Mouse (Mus musculus): ENCODE measurements around the gene Ptrh1. TPM values are rescaled to one million over a fixed set of nuclear protein-coding genes. Genes with fewer than 3 reads are reported as not detected.

Ptrh1 gene
- polyA plus RNA-seq (2016; fragmentation: Nextera tagmentation; extraction: Ambion mirVana): 5.1 and 5.6 TPM in 2 replicates

- peak within 1 kb of the TSS; percentile 74 for H3K4me3 ChIP-seq
- H3K4me1 ChIP-seq: peaks cover 39% of the 10 kb centered on the region
- no peaks in the 10 kb centered on the region for H3K9me3 ChIP-seq
- peak within 1 kb of the TSS; percentile 87 for H3K27ac ChIP-seq
- under 1% methylated on average over 46 of the region's 46 CpGs for WGBS
- peak; percentile 99 for DNase-seq (ENCODE audit: low spot score)
- no peaks in the 10 kb centered on the region for H3K36me3 ChIP-seq
- H3K27me3 ChIP-seq (ENCODE audit: insufficient read depth, poor library complexity, severe bottlenecking): peaks cover 24% of the 10 kb centered on the region
Measured at GRCm38 (mm10) chr2:32775359-32776074, at the start of gene Ptrh1, which contains the start of gene Ttc16. TSS of gene Ptrh1 (plus strand) at chr2:32775786. TSS of gene Ttc16 (minus strand) at chr2:32775633.

DNA sequence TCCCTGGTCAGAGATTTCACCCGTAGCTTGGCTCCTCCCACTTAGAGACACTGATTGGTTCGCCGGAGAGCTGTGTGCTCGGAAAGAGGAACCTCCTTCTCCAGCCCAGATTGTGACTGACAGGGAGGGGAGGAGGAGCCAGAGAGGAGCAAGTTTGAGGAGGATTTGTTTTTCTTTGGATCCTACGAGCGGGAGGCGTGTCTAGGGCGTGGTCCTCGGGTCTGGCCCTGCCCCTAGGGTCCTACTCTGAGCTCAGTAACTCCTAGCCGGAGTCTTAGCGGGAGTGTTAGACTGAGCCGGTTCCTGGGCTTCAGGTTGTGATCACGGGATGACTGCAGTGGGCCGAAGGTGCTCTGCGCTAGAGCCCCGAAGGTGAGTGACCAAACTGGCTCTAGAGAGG lies 48.2 kb upstream of the Ptrh1 start:
- peak; percentile 98 for DNase-seq (ENCODE audit: low spot score)
- H3K4me1 ChIP-seq: peaks cover 37% of the 10 kb centered on the region
- H3K27me3 ChIP-seq (ENCODE audit: insufficient read depth, poor library complexity, severe bottlenecking): 0 out of 2 replicates have a peak, but pooled peaks cover 5% of the 10 kb centered on the region
- H3K4me3 ChIP-seq: peak overlapping the region; percentile 59
- no peaks in the 10 kb centered on the region for H3K36me3 ChIP-seq
- peak overlapping the region; percentile 73 for H3K27ac ChIP-seq
- WGBS: 0% methylated on average over 16 of the region's 16 CpGs
- no peaks in the 10 kb centered on the region for H3K9me3 ChIP-seq

DNA sequence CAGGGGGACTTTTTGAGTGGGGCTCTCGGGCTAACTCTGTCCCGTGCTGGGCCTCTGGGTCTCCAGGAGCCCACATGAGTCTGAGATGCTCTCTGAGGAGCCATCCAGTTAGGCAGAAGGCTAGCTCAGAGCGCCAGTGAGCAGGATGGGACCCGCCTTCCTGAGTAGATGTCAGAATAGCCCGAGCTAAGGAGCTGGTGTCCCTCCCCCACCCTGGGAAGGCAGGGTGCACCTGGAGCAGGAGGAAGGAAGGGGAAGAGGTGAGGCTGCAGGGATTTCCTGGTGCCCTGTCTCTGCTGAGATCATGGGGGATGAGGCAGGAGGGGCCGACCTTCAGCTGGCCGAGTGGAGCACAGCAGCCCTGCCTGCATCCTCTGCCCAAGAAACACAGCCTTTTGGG lies 47.1 kb upstream of the Ptrh1 start:
- WGBS: 30% methylated on average over 7 of the region's 7 CpGs
- no peak for DNase-seq (ENCODE audit: low spot score)
- Histone ChIP-seq H3K9me3 (no peaks in the 10 kb centered on the region), H3K4me1 (peaks cover 41% of the 10 kb centered on the region), H3K4me3 (peak overlapping the region; percentile 59), H3K27me3 (ENCODE audit: insufficient read depth, poor library complexity, severe bottlenecking) (0 out of 2 replicates have a peak, but pooled peaks cover 5% of the 10 kb centered on the region), H3K36me3 (no peaks in the 10 kb centered on the region), H3K27ac (peak overlapping the region; percentile 73)

GRCm38 (mm10) chr2:32729547-32729946 lies 46.0 kb upstream of the Ptrh1 start:
- Histone ChIP-seq H3K36me3 (no peaks in the 10 kb centered on the region), H3K4me1 (peaks cover 49% of the 10 kb centered on the region), H3K27me3 (ENCODE audit: insufficient read depth, poor library complexity, severe bottlenecking) (0 out of 2 replicates have a peak, but pooled peaks cover 5% of the 10 kb centered on the region), H3K27ac (peak overlapping the region; percentile 78), H3K9me3 (no peaks in the 10 kb centered on the region), H3K4me3 (peak overlapping the region; percentile 59)
- WGBS: 67% methylated on average over 4 of the region's 4 CpGs
- DNase-seq (ENCODE audit: low spot score): no peak

DNA sequence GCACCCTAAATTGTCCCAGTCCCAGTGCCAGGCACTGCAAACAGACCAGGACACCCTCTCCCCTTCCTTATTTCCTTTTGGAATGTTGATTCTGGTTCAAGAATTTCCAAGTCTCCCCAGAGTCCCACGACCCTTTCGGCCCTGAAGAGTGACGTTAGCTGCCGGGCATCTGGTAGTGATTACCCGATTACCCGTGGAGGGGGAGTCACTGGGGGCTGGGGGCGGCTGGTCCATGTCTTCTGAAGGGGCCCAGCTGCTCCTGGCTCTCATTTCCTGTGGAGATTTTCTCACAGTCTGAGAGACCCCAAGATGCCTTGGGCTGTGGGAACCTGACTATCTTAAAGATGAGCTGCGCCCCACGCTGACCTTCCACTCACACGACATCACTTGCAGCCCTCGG lies 44.7 kb upstream of the Ptrh1 start:
- H3K36me3 ChIP-seq: no peaks in the 10 kb centered on the region
- 0 out of 2 replicates have a peak, but pooled peaks cover 5% of the 10 kb centered on the region for H3K27me3 ChIP-seq (ENCODE audit: insufficient read depth, poor library complexity, severe bottlenecking)
- no peak for DNase-seq (ENCODE audit: low spot score)
- no peaks in the 10 kb centered on the region for H3K9me3 ChIP-seq
- peak overlapping the region; percentile 59 for H3K4me3 ChIP-seq
- peaks cover 61% of the 10 kb centered on the region for H3K4me1 ChIP-seq
- H3K27ac ChIP-seq: peak overlapping the region; percentile 78
- 23% methylated on average over 11 of the region's 11 CpGs for WGBS

- H3K4me3 ChIP-seq: no peak overlapping the region
- 53% methylated on average over 4 of the region's 4 CpGs for WGBS
- H3K27me3 ChIP-seq (ENCODE audit: insufficient read depth, poor library complexity, severe bottlenecking): peaks cover 7% of the 10 kb centered on the region; the same call in 1 of the 2 replicates
- H3K9me3 ChIP-seq: no peaks in the 10 kb centered on the region
- no peak for DNase-seq (ENCODE audit: low spot score)
- peaks cover 69% of the 10 kb centered on the region for H3K4me1 ChIP-seq
- peak overlapping the region; percentile 72 for H3K27ac ChIP-seq
- H3K36me3 ChIP-seq: no peaks in the 10 kb centered on the region
Measured at GRCm38 (mm10) chr2:32731911-32732310, 43.7 kb upstream of the Ptrh1 start.

- Histone ChIP-seq H3K4me1 (peaks cover 74% of the 10 kb centered on the region), H3K9me3 (no peaks in the 10 kb centered on the region), H3K36me3 (peaks cover 7% of the 10 kb centered on the region; the same call in 1 of the 2 replicates), H3K27me3 (ENCODE audit: insufficient read depth, poor library complexity, severe bottlenecking) (peaks cover 7% of the 10 kb centered on the region; the same call in 1 of the 2 replicates), H3K4me3 (no peak overlapping the region), H3K27ac (peak overlapping the region; percentile 72; the same call in 1 of the 2 replicates)
- 71% methylated on average over 6 of the region's 6 CpGs for WGBS
- DNase-seq (ENCODE audit: low spot score): no peak
Measured at GRCm38 (mm10) chr2:32732695-32733094, 42.9 kb upstream of the Ptrh1 start.

DNA sequence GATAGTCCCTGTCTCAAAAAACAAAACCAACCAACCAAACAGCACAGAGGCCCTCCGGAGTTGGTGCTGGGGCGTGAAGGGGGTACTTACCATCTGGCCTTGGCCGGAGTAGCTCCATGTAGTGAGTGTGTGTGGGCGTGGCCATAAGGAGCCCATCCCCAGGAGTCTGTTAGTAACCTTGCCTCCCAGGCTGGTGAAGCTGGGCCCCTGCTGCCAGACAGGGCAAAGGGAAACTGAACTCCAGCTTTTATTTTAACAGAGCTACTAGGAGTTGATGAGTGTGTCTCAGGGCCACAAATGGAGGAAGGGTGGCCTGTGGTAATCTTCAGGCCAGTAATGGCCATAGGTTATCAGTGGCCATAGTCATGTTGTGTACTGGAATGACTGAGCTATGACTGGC lies 41.1 kb upstream of the Ptrh1 start:
- Histone ChIP-seq H3K36me3 (peaks cover 7% of the 10 kb centered on the region; the same call in 1 of the 2 replicates), H3K27me3 (ENCODE audit: insufficient read depth, poor library complexity, severe bottlenecking) (peaks cover 11% of the 10 kb centered on the region; the same call in 1 of the 2 replicates), H3K4me1 (peaks cover 68% of the 10 kb centered on the region), H3K27ac (peak overlapping the region; percentile 43), H3K9me3 (no peaks in the 10 kb centered on the region), H3K4me3 (no peak overlapping the region)
- 32% methylated on average over 4 of the region's 4 CpGs for WGBS
- no peak for DNase-seq (ENCODE audit: low spot score)

DNA sequence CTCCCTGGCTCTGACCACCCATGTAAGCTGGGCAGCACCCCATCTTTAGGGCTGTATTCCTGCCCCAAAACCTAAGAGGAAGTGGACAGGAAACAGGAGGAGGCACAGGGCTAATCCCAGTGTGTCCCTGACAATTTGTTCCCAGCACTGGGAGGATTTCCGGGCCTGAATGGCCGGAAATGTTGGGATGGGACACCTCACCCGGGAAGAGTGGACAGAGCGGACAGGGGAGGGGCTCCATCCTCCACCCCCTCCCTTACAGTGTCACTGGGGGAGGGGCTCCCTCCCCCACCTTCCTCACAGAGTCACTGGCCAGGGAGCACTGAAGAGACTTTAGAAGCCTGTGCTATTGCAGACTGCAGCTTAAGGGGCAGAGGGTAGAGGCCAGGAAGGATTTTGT lies 40.7 kb upstream of the Ptrh1 start:
- Histone ChIP-seq H3K4me3 (no peak overlapping the region), H3K36me3 (peaks cover 7% of the 10 kb centered on the region; the same call in 1 of the 2 replicates), H3K27me3 (ENCODE audit: insufficient read depth, poor library complexity, severe bottlenecking) (peaks cover 15% of the 10 kb centered on the region), H3K27ac (peak overlapping the region; percentile 43), H3K9me3 (no peaks in the 10 kb centered on the region), H3K4me1 (peaks cover 63% of the 10 kb centered on the region)
- no peak for DNase-seq (ENCODE audit: low spot score)
- 41% methylated on average over 4 of the region's 4 CpGs for WGBS

DNA sequence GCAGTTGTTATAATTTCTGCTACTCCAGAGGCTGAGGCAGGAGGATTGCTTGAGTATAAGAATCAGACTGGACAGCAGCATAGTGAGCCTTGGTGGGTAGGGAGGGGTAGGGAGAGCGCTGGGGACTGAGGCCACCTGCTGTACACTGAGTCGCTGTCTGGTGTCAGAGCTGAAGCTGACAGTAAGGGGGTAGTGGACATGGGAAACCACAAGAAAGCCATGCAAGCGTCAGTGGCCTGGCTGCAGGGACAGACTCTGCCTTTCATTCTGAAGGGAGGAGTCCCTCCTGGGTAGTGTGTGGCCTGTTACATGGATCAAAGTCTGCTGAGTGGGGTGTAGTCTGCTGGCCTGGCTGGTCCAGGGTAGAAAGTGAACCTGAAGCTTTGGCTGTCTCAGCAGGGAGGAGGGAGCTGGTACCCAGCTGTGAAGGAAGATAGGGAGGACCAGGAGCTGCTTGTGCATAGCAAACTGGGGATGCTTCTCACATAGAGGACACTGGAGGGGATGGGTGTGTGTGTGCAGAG lies 39.2 kb upstream of the Ptrh1 start:
- Histone ChIP-seq H3K27me3 (ENCODE audit: insufficient read depth, poor library complexity, severe bottlenecking) (peaks cover 29% of the 10 kb centered on the region), H3K27ac (peak overlapping the region; percentile 6; the same call in 1 of the 2 replicates), H3K9me3 (no peaks in the 10 kb centered on the region), H3K4me3 (no peak overlapping the region), H3K4me1 (peaks cover 58% of the 10 kb centered on the region), H3K36me3 (peaks cover 8% of the 10 kb centered on the region; the same call in 1 of the 2 replicates)
- 46% methylated on average over 3 of the region's 3 CpGs for WGBS
- no peak for DNase-seq (ENCODE audit: low spot score)

- no peak for DNase-seq (ENCODE audit: low spot score)
- no peak overlapping the region for H3K4me3 ChIP-seq
- H3K27me3 ChIP-seq (ENCODE audit: insufficient read depth, poor library complexity, severe bottlenecking): peaks cover 33% of the 10 kb centered on the region
- peaks cover 59% of the 10 kb centered on the region for H3K4me1 ChIP-seq
- 54% methylated on average over 6 of the region's 6 CpGs for WGBS
- H3K36me3 ChIP-seq: peaks cover 10% of the 10 kb centered on the region; the same call in 1 of the 2 replicates
- no peaks in the 10 kb centered on the region for H3K9me3 ChIP-seq
- H3K27ac ChIP-seq: peak overlapping the region; percentile 6; the same call in 1 of the 2 replicates
Measured at GRCm38 (mm10) chr2:32737008-32737407, 38.6 kb upstream of the Ptrh1 start.

GRCm38 (mm10) chr2:32739311-32739710 lies 36.3 kb upstream of the Ptrh1 start:
- H3K4me3 ChIP-seq: no peak overlapping the region
- H3K36me3 ChIP-seq: peaks cover 10% of the 10 kb centered on the region; the same call in 1 of the 2 replicates
- H3K4me1 ChIP-seq: peaks cover 52% of the 10 kb centered on the region
- 71% methylated on average over 4 of the region's 4 CpGs for WGBS
- peaks cover 54% of the 10 kb centered on the region for H3K27me3 ChIP-seq (ENCODE audit: insufficient read depth, poor library complexity, severe bottlenecking)
- no peaks in the 10 kb centered on the region for H3K9me3 ChIP-seq
- H3K27ac ChIP-seq: no peak overlapping the region
- DNase-seq (ENCODE audit: low spot score): no peak

GRCm38 (mm10) chr2:32740916-32741272 lies 34.7 kb upstream of the Ptrh1 start, which contains the start of gene 6330409D20Rik:
TSS of gene 6330409D20Rik (minus strand) at chr2:32741016.
- H3K9me3 ChIP-seq: no peaks in the 10 kb centered on the region
- WGBS: 10% methylated on average over 11 of the region's 11 CpGs
- peaks cover 37% of the 10 kb centered on the region for H3K4me1 ChIP-seq
- H3K27me3 ChIP-seq (ENCODE audit: insufficient read depth, poor library complexity, severe bottlenecking): peaks cover 66% of the 10 kb centered on the region
- peaks cover 23% of the 10 kb centered on the region; the same call in 1 of the 2 replicates for H3K36me3 ChIP-seq
- peak within 1 kb of the TSS; percentile 82 for H3K27ac ChIP-seq
- H3K4me3 ChIP-seq: peak within 1 kb of the TSS; percentile 64
- DNase-seq (ENCODE audit: low spot score): no peak

Data from heart, embryonic 10.5 days (tissue).